Mouse (Mus musculus) embryonic fibroblast, embryonic 13.5 days (primary cell): ENCODE results near the gene Nhsl1.

Experiments used
- CTCF ChIP-seq: IDR thresholded peaks from 2 replicates; pipeline ENCODE4 v1.5.1; 2011; ENCODE audit warnings: mild to moderate bottlenecking, control low read depth, low read length, moderate library complexity, borderline replicate concordance; ENCODE audit not compliant: insufficient read depth
- POLR2A ChIP-seq: IDR thresholded peaks from 2 replicates; pipeline ENCODE4 v1.6.1; 2011; ENCODE audit warnings: low read depth, mild to moderate bottlenecking, control low read depth, low read length, moderate library complexity

GRCm38 (mm10) chr10:18323701-18324100 is 4.9 kb downstream of the Nhsl1 start:
- TF ChIP-seq CTCF (no peak), POLR2A (no peak)
